Mouse (Mus musculus): ENCODE measurements around the gene Ror2. TPM values are rescaled to one million over a fixed set of nuclear protein-coding genes. Genes with fewer than 3 reads are reported as not detected.

Ror2 gene
- polyA plus RNA-seq, 1 experiment from 2014 or later, result 2.2 TPM

DNA sequence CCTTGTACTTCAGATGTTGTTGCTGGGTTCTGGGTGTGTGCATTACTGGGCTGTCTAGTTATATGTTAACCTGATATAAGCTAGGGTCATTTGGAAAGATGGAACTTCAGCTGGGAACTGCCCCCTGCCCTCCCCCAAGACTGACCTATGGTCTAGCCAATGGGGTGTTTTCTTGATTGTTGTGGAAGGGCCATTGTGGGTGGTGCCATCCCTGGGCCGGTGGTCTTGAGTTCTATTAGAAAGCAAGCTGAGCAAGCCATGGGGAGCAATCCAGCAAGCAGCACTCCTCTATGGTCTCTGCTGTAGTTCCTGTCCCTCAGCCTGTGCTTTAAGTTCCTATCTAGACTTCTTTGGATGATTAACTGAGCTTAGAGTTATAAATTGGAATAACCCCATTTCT lies 101.1 kb downstream of the Ror2 start:
- Histone ChIP-seq H3K9ac (ENCODE audit: low read length) (no peak overlapping the region), H3K4me3 (ENCODE audit: low read depth, low read length) (no peak overlapping the region), H3K4me1 (ENCODE audit: control insufficient read depth, insufficient read depth, low read length) (peaks cover 5% of the 10 kb centered on the region), H3K36me3 (ENCODE audit: control insufficient read depth, insufficient read depth, low read length) (no peaks in the 10 kb centered on the region), H3K9me3 (replicated peaks; ENCODE audit: control insufficient read depth, low read length) (no peaks in the 10 kb centered on the region), H3K4me2 (ENCODE audit: low read length) (no peak overlapping the region), H3K27ac (ENCODE audit: low read depth, low read length) (no peak overlapping the region), H3K27me3 (replicated peaks; ENCODE audit: control insufficient read depth, insufficient read depth, low read length) (no peaks in the 10 kb centered on the region)
- DNase-seq (ENCODE audit: low spot score) (no peak), ATAC-seq (no peak)
- WGBS, result 75% methylated on average over 1 of the region's 1 CpGs

DNA sequence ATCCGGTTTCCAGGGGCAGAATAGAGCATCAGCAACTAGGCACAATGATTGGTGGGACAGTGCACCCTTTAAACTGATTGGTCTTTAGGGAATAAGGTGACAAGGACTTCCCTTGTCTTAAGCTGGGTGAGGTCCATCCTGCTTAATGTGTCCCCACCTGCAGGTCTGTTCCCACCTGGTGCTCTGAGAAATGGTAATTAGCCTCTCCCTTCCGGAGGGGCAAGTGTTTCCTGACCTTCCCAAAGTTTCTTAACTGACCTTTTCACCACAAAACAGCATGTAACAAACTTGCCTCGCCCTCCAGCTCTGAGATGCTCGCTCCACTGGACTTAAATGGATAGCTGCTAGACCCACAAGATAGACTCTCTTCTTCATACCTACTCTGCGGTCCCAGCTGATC lies 101.8 kb downstream of the Ror2 start:
- H3K36me3 ChIP-seq (ENCODE audit: control insufficient read depth, insufficient read depth, low read length), result no peaks in the 10 kb centered on the region
- no peak overlapping the region for H3K9ac ChIP-seq (ENCODE audit: low read length)
- ATAC-seq, result no peak
- H3K4me3 ChIP-seq (ENCODE audit: low read depth, low read length), result no peak overlapping the region
- WGBS, result 63% methylated on average over 5 of the region's 5 CpGs
- no peak for DNase-seq (ENCODE audit: low spot score)
- H3K4me2 ChIP-seq (ENCODE audit: low read length), result no peak overlapping the region
- no peak overlapping the region for H3K27ac ChIP-seq (ENCODE audit: low read depth, low read length)
- H3K27me3 ChIP-seq (replicated peaks; ENCODE audit: control insufficient read depth, insufficient read depth, low read length), result no peaks in the 10 kb centered on the region
- peaks cover 6% of the 10 kb centered on the region for H3K4me1 ChIP-seq (ENCODE audit: control insufficient read depth, insufficient read depth, low read length)
- H3K9me3 ChIP-seq (replicated peaks; ENCODE audit: control insufficient read depth, low read length), result no peaks in the 10 kb centered on the region

- H3K36me3 ChIP-seq (ENCODE audit: control insufficient read depth, insufficient read depth, low read length), result no peaks in the 10 kb centered on the region
- H3K4me1 ChIP-seq (ENCODE audit: control insufficient read depth, insufficient read depth, low read length), result peaks cover 15% of the 10 kb centered on the region
- DNase-seq (ENCODE audit: low spot score) (no peak), ATAC-seq (no peak)
- H3K9ac ChIP-seq (ENCODE audit: low read length), result no peak overlapping the region
- H3K9me3 ChIP-seq (replicated peaks; ENCODE audit: control insufficient read depth, low read length), result no peaks in the 10 kb centered on the region
- no peak overlapping the region for H3K4me2 ChIP-seq (ENCODE audit: low read length)
- H3K4me3 ChIP-seq (ENCODE audit: low read depth, low read length), result no peak overlapping the region
- 48% methylated on average over 8 of the region's 8 CpGs for WGBS
- no peaks in the 10 kb centered on the region for H3K27me3 ChIP-seq (replicated peaks; ENCODE audit: control insufficient read depth, insufficient read depth, low read length)
- H3K27ac ChIP-seq (ENCODE audit: low read depth, low read length), result no peak overlapping the region
These were observed 102.8 kb downstream of the Ror2 start for GRCm38 (mm10) chr13:53183161-53183577.

- Histone ChIP-seq H3K4me1 (ENCODE audit: control insufficient read depth, insufficient read depth, low read length) (peaks cover 17% of the 10 kb centered on the region), H3K4me2 (ENCODE audit: low read length) (peak overlapping the region; percentile 30), H3K27me3 (replicated peaks; ENCODE audit: control insufficient read depth, insufficient read depth, low read length) (no peaks in the 10 kb centered on the region), H3K9ac (ENCODE audit: low read length) (no peak overlapping the region), H3K36me3 (ENCODE audit: control insufficient read depth, insufficient read depth, low read length) (no peaks in the 10 kb centered on the region), H3K27ac (ENCODE audit: low read depth, low read length) (no peak overlapping the region; the same call in 1 of the 2 replicates), H3K4me3 (ENCODE audit: low read depth, low read length) (no peak overlapping the region), H3K9me3 (replicated peaks; ENCODE audit: control insufficient read depth, low read length) (no peaks in the 10 kb centered on the region)
- WGBS, result 3% methylated on average over 13 of the region's 13 CpGs
- DNase-seq (ENCODE audit: low spot score) (peak; percentile 87), ATAC-seq (peak; percentile 24; the same call in 1 of the 2 replicates)
These were observed 107.3 kb downstream of the Ror2 start for GRCm38 (mm10) chr13:53178594-53178993.

- no peaks in the 10 kb centered on the region for H3K9me3 ChIP-seq (replicated peaks; ENCODE audit: control insufficient read depth, low read length)
- H3K4me3 ChIP-seq (ENCODE audit: low read depth, low read length), result no peak overlapping the region
- peaks cover 13% of the 10 kb centered on the region for H3K4me1 ChIP-seq (ENCODE audit: control insufficient read depth, insufficient read depth, low read length)
- H3K9ac ChIP-seq (ENCODE audit: low read length), result no peak overlapping the region
- H3K27ac ChIP-seq (ENCODE audit: low read depth, low read length), result 0 out of 2 replicates have a peak overlapping the region, but pooled peaks have one; percentile 27
- peak; percentile 47 for ATAC-seq
- 24% methylated on average over 4 of the region's 4 CpGs for WGBS
- no peaks in the 10 kb centered on the region for H3K36me3 ChIP-seq (ENCODE audit: control insufficient read depth, insufficient read depth, low read length)
- peak overlapping the region; percentile 30; the same call in 1 of the 2 replicates for H3K4me2 ChIP-seq (ENCODE audit: low read length)
- no peaks in the 10 kb centered on the region for H3K27me3 ChIP-seq (replicated peaks; ENCODE audit: control insufficient read depth, insufficient read depth, low read length)
- no peak for DNase-seq (ENCODE audit: low spot score)
These were observed 107.8 kb downstream of the Ror2 start for GRCm38 (mm10) chr13:53178171-53178570.

GRCm38 (mm10) chr13:53177424-53177718 lies 108.6 kb downstream of the Ror2 start:
- no peaks in the 10 kb centered on the region for H3K36me3 ChIP-seq (ENCODE audit: control insufficient read depth, insufficient read depth, low read length)
- 34% methylated on average over 7 of the region's 7 CpGs for WGBS
- H3K4me3 ChIP-seq (ENCODE audit: low read depth, low read length), result no peak overlapping the region
- H3K27ac ChIP-seq (ENCODE audit: low read depth, low read length), result no peak overlapping the region
- no peaks in the 10 kb centered on the region for H3K9me3 ChIP-seq (replicated peaks; ENCODE audit: control insufficient read depth, low read length)
- no peak overlapping the region for H3K4me2 ChIP-seq (ENCODE audit: low read length)
- peaks cover 13% of the 10 kb centered on the region for H3K4me1 ChIP-seq (ENCODE audit: control insufficient read depth, insufficient read depth, low read length)
- no peaks in the 10 kb centered on the region for H3K27me3 ChIP-seq (replicated peaks; ENCODE audit: control insufficient read depth, insufficient read depth, low read length)
- ATAC-seq (no peak), DNase-seq (ENCODE audit: low spot score) (no peak)
- no peak overlapping the region for H3K9ac ChIP-seq (ENCODE audit: low read length)

DNA sequence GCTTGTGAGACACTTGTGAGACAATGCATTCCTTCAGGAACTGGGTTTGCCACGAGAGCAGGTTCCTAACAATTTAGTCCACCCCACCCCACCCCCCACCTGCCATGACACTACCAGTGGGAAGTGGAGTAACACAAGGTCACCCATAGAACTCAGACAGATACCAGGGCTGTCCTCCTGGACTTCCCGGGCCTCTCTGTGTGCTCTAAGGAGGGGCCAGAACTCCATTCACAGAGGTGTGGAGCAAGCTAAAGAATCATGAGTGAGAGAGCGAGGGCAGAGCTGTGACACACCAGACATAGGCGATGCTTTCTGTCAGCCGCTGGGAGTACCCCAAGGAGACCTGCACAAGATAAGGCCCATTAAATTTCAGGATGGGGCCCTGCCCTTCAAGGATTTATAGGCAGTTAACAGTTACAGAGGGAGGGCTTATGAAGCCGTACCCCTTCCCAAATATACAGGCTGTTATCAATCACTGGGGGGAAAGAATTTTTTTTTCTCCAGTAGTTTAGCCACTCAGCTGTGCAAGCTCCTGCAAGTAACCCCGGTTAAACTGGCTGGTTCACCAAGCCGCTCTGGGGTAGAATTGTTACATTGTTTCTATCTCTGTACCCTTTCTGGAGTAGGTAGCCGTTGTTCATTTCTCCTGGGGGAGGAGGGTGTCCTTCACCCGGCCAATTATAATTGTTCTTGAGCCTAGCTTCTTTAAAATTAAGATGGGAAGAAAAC lies 109.1 kb downstream of the Ror2 start:
- WGBS, result 63% methylated on average over 10 of the region's 10 CpGs
- no peak overlapping the region for H3K4me3 ChIP-seq (ENCODE audit: low read depth, low read length)
- peaks cover 13% of the 10 kb centered on the region for H3K4me1 ChIP-seq (ENCODE audit: control insufficient read depth, insufficient read depth, low read length)

GRCm38 (mm10) chr13:53175041-53175440 lies 110.9 kb downstream of the Ror2 start:
- peaks cover 13% of the 10 kb centered on the region for H3K4me1 ChIP-seq (ENCODE audit: control insufficient read depth, insufficient read depth, low read length)
- no peaks in the 10 kb centered on the region for H3K27me3 ChIP-seq (replicated peaks; ENCODE audit: control insufficient read depth, insufficient read depth, low read length)
- no peaks in the 10 kb centered on the region for H3K36me3 ChIP-seq (ENCODE audit: control insufficient read depth, insufficient read depth, low read length)
- H3K9me3 ChIP-seq (replicated peaks; ENCODE audit: control insufficient read depth, low read length), result no peaks in the 10 kb centered on the region
- WGBS, result 85% methylated on average over 7 of the region's 7 CpGs
- H3K4me3 ChIP-seq (ENCODE audit: low read depth, low read length), result no peak overlapping the region
- H3K27ac ChIP-seq (ENCODE audit: low read depth, low read length), result no peak overlapping the region
- ATAC-seq, result no peak
- H3K9ac ChIP-seq (ENCODE audit: low read length), result no peak overlapping the region
- DNase-seq (ENCODE audit: low spot score), result no peak
- no peak overlapping the region for H3K4me2 ChIP-seq (ENCODE audit: low read length)

More for the DNA sequence above, 109.1 kb downstream of the Ror2 start:
- H3K9me3 ChIP-seq (replicated peaks; ENCODE audit: control insufficient read depth, low read length), result no peaks in the 10 kb centered on the region
- no peaks in the 10 kb centered on the region for H3K36me3 ChIP-seq (ENCODE audit: control insufficient read depth, insufficient read depth, low read length)
- no peak overlapping the region for H3K27ac ChIP-seq (ENCODE audit: low read depth, low read length)
- H3K4me2 ChIP-seq (ENCODE audit: low read length), result no peak overlapping the region
- ATAC-seq (no peak), DNase-seq (ENCODE audit: low spot score) (no peak)
- H3K27me3 ChIP-seq (replicated peaks; ENCODE audit: control insufficient read depth, insufficient read depth, low read length), result no peaks in the 10 kb centered on the region
- H3K9ac ChIP-seq (ENCODE audit: low read length), result no peak overlapping the region

DNA sequence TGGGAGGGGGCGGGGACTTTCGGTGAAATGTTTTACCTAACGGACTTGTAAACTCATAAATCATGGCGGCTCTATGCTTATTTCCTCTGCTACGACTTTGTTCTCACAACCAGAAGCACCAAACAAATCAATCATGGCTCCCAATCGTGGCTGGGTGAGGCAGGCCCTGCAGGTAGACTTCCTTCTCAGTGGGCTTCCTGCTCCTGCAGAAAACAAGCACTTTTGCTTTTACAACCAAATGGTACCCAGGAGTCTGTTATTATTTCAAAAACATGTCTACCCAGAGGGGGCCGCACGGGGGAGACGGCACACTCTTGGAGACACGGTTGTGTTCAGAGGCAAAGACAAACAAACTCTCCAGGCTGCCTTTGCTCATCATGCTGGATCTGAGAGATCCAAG lies 122.3 kb downstream of the Ror2 start:
- Histone ChIP-seq H3K9ac (ENCODE audit: low read length) (no peak overlapping the region), H3K27me3 (replicated peaks; ENCODE audit: control insufficient read depth, insufficient read depth, low read length) (no peaks in the 10 kb centered on the region), H3K4me1 (ENCODE audit: control insufficient read depth, insufficient read depth, low read length) (peaks cover 8% of the 10 kb centered on the region; the same call in 1 of the 2 replicates), H3K36me3 (ENCODE audit: control insufficient read depth, insufficient read depth, low read length) (no peaks in the 10 kb centered on the region), H3K27ac (ENCODE audit: low read depth, low read length) (no peak overlapping the region), H3K9me3 (replicated peaks; ENCODE audit: control insufficient read depth, low read length) (no peaks in the 10 kb centered on the region), H3K4me3 (ENCODE audit: low read depth, low read length) (no peak overlapping the region), H3K4me2 (ENCODE audit: low read length) (no peak overlapping the region)
- DNase-seq (ENCODE audit: low spot score) (no peak), ATAC-seq (no peak)
- WGBS, result 58% methylated on average over 10 of the region's 10 CpGs

Measured in forebrain, embryonic 14.5 days (tissue).